Mouse (Mus musculus) G1E (cell line): Measurements from ENCODE around the gene Mark2. TPM values are rescaled to one million over a fixed set of nuclear protein-coding genes. Genes with fewer than 3 reads are reported as not detected.
"Not testable (repeated sequence)": the region's sequence is repeated elsewhere in the genome, so short reads cannot be mapped to it uniquely, and the experiment has no call there.

Source experiments
- ATAC-seq: 2 replicates; pipeline ENCODE4 v1.8.0; 2016; ENCODE audit warnings: mild to moderate bottlenecking; ENCODE audit not compliant: insufficient number of reproducible peaks, poor library complexity, low FRiP score, severe bottlenecking; ENCODE audit errors: extremely low read depth
- DNase-seq: peaks from one replicate; pipeline ENCODE4 v3.0.0; 2012; ENCODE audit warnings: low spot score
- H3K27me3 ChIP-seq: 2 replicates; pipeline ENCODE4 v1.6.1; 2012; ENCODE audit warnings: mild to moderate bottlenecking, low read length, inconsistent platforms; ENCODE audit not compliant: insufficient read depth
- H3K36me3 ChIP-seq: replicated peaks from 2 replicates; pipeline ENCODE3; 2012; ENCODE audit warnings: mild to moderate bottlenecking, inconsistent platforms
- H3K4me1 ChIP-seq: 2 replicates; pipeline ENCODE4 v1.6.1; 2012; ENCODE audit warnings: low read depth, low read length, inconsistent platforms, mixed read lengths; ENCODE audit not compliant: insufficient read depth
- H3K4me3 ChIP-seq: 2 replicates; pipeline ENCODE4 v1.5.1; 2012; ENCODE audit warnings: low read depth, mild to moderate bottlenecking, inconsistent platforms, low read length, moderate library complexity, mixed read lengths
- H3K9me3 ChIP-seq: replicated peaks from 2 replicates; pipeline ENCODE4 v1.6.1; 2012; ENCODE audit warnings: inconsistent platforms
- CTCF ChIP-seq: IDR thresholded peaks from 2 replicates; pipeline ENCODE4 v1.5.1; 2012; ENCODE audit warnings: low read depth, low read length, inconsistent platforms, mixed read lengths
- GATA1 ChIP-seq: IDR thresholded peaks from 2 replicates; pipeline ENCODE4 v1.6.1; 2012; ENCODE audit warnings: borderline replicate concordance, low read length, inconsistent platforms, mixed read lengths
- GATA2 ChIP-seq: IDR thresholded peaks from 2 replicates; pipeline ENCODE4 v1.6.1; 2012; ENCODE audit warnings: low read depth, low read length, inconsistent platforms, borderline replicate concordance
- POLR2AphosphoS5 ChIP-seq: IDR thresholded peaks from 2 replicates; pipeline ENCODE4 v1.6.1; 2012; ENCODE audit warnings: low read depth, low read length, inconsistent platforms; ENCODE audit not compliant: insufficient replicate concordance
- TAL1 ChIP-seq: conservative IDR thresholded peaks from 2 replicates; pipeline ENCODE4 v1.6.1; 2012; ENCODE audit warnings: low read depth, low read length, inconsistent platforms, mixed read lengths
- polyA plus RNA-seq: library from polyadenylated mRNA; stranded (reverse); fragments of >175 nt; gene quantifications from 2 replicates; pipeline ENCODE4 v1.2.3, GENCODE M21; 2012
- total RNA-seq, 2 experiments: library from RNA; stranded (forward) in 1 of 2; stranded (reverse) in 1 of 2; fragments of 200-1000 nt in 1 of 2; fragments of >200 nt in 1 of 2; fragmentation: Nextera tagmentation in 1 of 2; gene quantifications; 2 replicates each; pipeline ENCODE4 v1.2.3; 2014 to 2017

Gene Mark2
- total and polyA plus RNA-seq, 3 experiments = 22.0 to 297 (median 182) TPM

GRCm38 (mm10) chr19:7377639-7378038, 36.0 kb upstream of the Mark2 start:
- peaks cover 24% of the 10 kb centered on the region for H3K4me1 ChIP-seq
- H3K9me3 ChIP-seq = no peaks in the 10 kb centered on the region
- DNase-seq = no peak
- no peak overlapping the region for H3K4me3 ChIP-seq
- no peaks in the 10 kb centered on the region for H3K27me3 ChIP-seq
- TF ChIP-seq GATA2 (no peak), GATA1 (no peak), TAL1 (no peak), CTCF (no peak), POLR2AphosphoS5 (no peak)
- ATAC-seq = no peak
- H3K36me3 ChIP-seq = peaks cover 57% of the 10 kb centered on the region

DNA sequence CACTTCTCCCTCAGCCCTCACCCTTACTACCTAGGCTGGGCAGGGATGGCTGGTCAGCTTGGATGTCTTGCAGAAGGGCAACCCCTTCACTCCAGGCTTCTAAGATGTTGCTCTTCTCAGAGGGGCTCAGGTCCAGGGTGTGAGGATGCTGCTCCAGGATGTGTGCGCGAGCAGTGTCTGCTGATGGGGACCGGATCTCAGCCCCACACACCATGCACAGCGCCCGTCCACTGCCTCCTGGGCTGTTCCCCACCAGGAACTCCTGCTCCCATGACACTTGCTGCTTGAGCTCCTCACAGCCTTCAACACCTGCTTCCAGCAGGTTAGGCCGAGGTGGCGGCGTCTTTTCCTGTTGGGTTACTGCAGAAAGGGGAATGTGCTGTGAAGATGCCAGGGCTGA, 32.8 kb upstream of the Mark2 start:
- DNase-seq (no peak), ATAC-seq (no peak)
- Histone ChIP-seq H3K9me3 (no peaks in the 10 kb centered on the region), H3K4me3 (peak overlapping the region; percentile 3; the same call in 1 of the 2 replicates), H3K4me1 (peaks cover 6% of the 10 kb centered on the region), H3K36me3 (peaks cover 78% of the 10 kb centered on the region), H3K27me3 (no peaks in the 10 kb centered on the region)
- TF ChIP-seq POLR2AphosphoS5 = no peak
- no peak for TF ChIP-seq GATA1
- TF ChIP-seq GATA2 = no peak
- TF ChIP-seq TAL1 = no peak
- TF ChIP-seq CTCF = no peak

GRCm38 (mm10) chr19:7369469-7369868, 27.8 kb upstream of the Mark2 start:
- peaks cover 67% of the 10 kb centered on the region for H3K36me3 ChIP-seq
- ATAC-seq, H3K9me3 ChIP-seq, DNase-seq, H3K4me3 ChIP-seq, H3K4me1 ChIP-seq, H3K27me3 ChIP-seq: not testable (repeated sequence)

DNA sequence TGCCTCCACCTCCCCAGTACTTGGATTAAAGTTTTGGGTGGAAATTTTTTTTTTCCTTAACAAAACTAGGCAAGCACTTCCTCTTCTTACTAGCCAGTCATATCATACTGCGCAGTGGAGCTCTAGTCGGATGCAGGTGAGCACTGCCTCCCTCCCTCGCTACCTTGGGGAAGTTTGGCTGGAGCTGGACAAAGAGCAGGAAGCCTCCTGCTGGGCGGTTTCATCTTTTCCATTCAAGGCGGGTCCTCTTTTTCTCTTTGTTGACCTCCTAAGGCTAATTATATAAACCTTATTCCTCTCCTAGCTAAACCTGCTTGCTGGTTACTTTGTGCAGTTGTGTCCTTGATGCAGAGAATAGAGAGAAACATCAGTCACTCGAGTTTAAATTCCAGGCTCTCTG, 12.0 kb upstream of the Mark2 start:
- Histone ChIP-seq H3K36me3 (peaks cover 23% of the 10 kb centered on the region), H3K9me3 (no peaks in the 10 kb centered on the region), H3K27me3 (peaks cover 3% of the 10 kb centered on the region; the same call in 1 of the 2 replicates), H3K4me1 (no peaks in the 10 kb centered on the region), H3K4me3 (no peak overlapping the region)
- no peak for ATAC-seq
- no peak for TF ChIP-seq GATA2
- TF ChIP-seq CTCF = no peak
- TF ChIP-seq GATA1 = no peak
- no peak for TF ChIP-seq POLR2AphosphoS5
- no peak for TF ChIP-seq TAL1
- DNase-seq = no peak

DNA sequence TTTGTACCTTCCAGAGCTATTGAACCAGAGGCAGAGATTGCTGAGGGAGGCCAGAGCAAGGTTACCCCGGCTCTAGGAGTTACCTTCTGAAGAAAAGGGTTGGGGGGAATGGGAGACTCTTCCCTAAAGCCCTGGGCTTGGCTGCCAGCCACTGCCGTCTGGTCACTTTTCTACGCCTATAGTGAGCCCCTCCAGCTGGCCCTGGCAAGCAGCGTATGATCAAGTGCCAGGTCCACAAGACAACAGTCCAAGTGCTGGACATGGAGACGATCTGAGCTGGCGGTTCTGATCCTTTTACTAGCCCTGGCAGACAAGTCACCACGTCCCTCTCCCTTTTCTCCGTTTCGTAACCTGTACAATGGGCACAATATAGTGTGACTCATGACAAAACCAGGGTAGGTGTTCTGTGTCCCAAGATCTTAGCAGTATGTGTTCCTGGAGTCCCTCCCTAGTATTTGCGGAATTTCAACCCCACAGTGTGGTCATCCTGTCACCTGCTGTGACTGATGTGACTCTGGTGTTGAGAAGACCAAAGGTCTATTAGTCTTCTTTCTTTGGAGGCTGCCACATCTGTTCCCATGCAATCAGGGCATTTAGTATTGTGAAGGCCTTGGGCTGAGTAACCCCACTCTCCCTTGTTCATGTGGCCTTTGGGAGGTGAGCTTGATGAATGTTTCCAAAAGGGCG, 11.3 kb upstream of the Mark2 start:
- Histone ChIP-seq H3K4me1 (no peaks in the 10 kb centered on the region), H3K27me3 (peaks cover 6% of the 10 kb centered on the region; the same call in 1 of the 2 replicates), H3K4me3 (no peak overlapping the region), H3K9me3 (no peaks in the 10 kb centered on the region), H3K36me3 (peaks cover 16% of the 10 kb centered on the region)
- DNase-seq (no peak), ATAC-seq (no peak)
- TF ChIP-seq CTCF = no peak
- no peak for TF ChIP-seq GATA2
- TF ChIP-seq POLR2AphosphoS5 = no peak

GRCm38 (mm10) chr19:7349993-7350392, 8.3 kb upstream of the Mark2 start:
- H3K4me3 ChIP-seq = no peak overlapping the region
- TF ChIP-seq CTCF (no peak), GATA2 (no peak), TAL1 (no peak), GATA1 (no peak), POLR2AphosphoS5 (no peak)
- ATAC-seq (no peak), DNase-seq (no peak)
- no peaks in the 10 kb centered on the region for H3K9me3 ChIP-seq
- H3K27me3 ChIP-seq = peaks cover 6% of the 10 kb centered on the region; the same call in 1 of the 2 replicates
- peaks cover 3% of the 10 kb centered on the region for H3K4me1 ChIP-seq
- no peaks in the 10 kb centered on the region for H3K36me3 ChIP-seq

DNA sequence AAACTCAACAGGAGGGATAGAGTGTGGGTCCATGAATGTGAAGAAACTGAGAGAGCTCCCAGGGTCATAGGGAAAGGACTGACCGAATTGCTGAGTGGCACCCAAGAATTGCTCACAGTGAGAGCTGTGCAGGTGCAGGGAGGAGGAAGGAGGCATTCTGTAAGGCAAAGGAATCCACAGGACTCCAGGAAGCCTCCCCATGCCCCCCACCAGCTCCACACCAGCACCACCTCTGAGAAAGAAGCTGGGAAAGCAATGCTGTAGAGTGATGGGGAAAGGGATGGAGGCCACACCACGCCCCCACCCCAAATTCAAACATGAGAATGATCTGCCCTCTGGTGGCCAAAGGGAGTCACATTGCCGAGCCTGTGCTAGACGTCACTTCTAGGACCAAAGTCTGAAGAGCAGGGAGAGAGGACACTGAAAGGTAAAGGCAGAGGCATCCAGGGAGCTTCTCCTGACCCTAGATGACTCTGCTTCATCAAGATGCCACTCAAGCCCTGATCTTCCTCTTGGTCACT, 3.6 kb upstream of the Mark2 start:
- no peak for ATAC-seq

More for the DNA sequence above, 3.6 kb upstream of the Mark2 start:
- peaks cover 6% of the 10 kb centered on the region; the same call in 1 of the 2 replicates for H3K27me3 ChIP-seq
- H3K4me3 ChIP-seq = no peak overlapping the region
- H3K36me3 ChIP-seq = no peaks in the 10 kb centered on the region
- H3K9me3 ChIP-seq = no peaks in the 10 kb centered on the region
- DNase-seq = peak; percentile 24
- H3K4me1 ChIP-seq = peaks cover 15% of the 10 kb centered on the region
- no peak for TF ChIP-seq GATA1
- no peak for TF ChIP-seq TAL1
